Mouse (Mus musculus): ENCODE data around the gene Olfr160. TPM values are rescaled to one million over a fixed set of nuclear protein-coding genes. Genes with fewer than 3 reads are reported as not detected.

Gene Olfr160
- total RNA-seq, 1 experiment from 2014 or later = not detected

Other genes starting within 250 kb of the Olfr160 start
- gene Msantd2, start 226.9 kb downstream of the Olfr160 start, total RNA-seq (2017) = 37.0 and 38.1 TPM in 2 replicates
- gene Esam, start 188.2 kb downstream of the Olfr160 start, total RNA-seq (2017) = 2.5 and 2.9 TPM in 2 replicates
- 0.50 TPM in 1 of 2 replicates, not detected in the other for gene Vsig2, start 177.0 kb downstream of the Olfr160 start, total RNA-seq (2017)
- 17.1 and 36.8 TPM in 2 replicates for gene Nrgn, start 163.3 kb downstream of the Olfr160 start, total RNA-seq (2017)
- gene Siae, start 160.6 kb downstream of the Olfr160 start, total RNA-seq (2017) = 11.8 and 12.2 TPM in 2 replicates
- gene Spa17, start 102.5 kb downstream of the Olfr160 start, total RNA-seq (2017) = 5.9 and 15.3 TPM in 2 replicates
- 48.8 and 69.2 TPM in 2 replicates for gene Tbrg1, start 58.9 kb downstream of the Olfr160 start, total RNA-seq (2017)
- not detected in 2 replicates for gene Panx3, start 47.0 kb downstream of the Olfr160 start, total RNA-seq (2017)
- not detected in 2 replicates for gene Olfr874, start 28.9 kb upstream of the Olfr160 start, total RNA-seq (2017)
- not detected in 2 replicates for gene Olfr875, start 55.6 kb upstream of the Olfr160 start, total RNA-seq (2017)
- not detected in 2 replicates for gene Olfr876, start 86.8 kb upstream of the Olfr160 start, total RNA-seq (2017)
- gene Olfr877, start 138.0 kb upstream of the Olfr160 start, total RNA-seq (2017) = not detected in 2 replicates
- gene Olfr145, start 180.5 kb upstream of the Olfr160 start, total RNA-seq (2017) = not detected in 2 replicates
- not detected in 2 replicates for gene Olfr878, start 201.6 kb upstream of the Olfr160 start, total RNA-seq (2017)